Mouse (Mus musculus): ENCODE measurements at regions not wholly inside any gene's neighbourhood (a gene's known extent, or its start where the extent isn't known, plus 50 kb on each side); places are given as distances from the start of the nearest gene placed in this dataset.
"Not testable (repeated sequence)": the region's sequence is repeated elsewhere in the genome, so short reads cannot be mapped to it uniquely, and the experiment has no call there.

DNA sequence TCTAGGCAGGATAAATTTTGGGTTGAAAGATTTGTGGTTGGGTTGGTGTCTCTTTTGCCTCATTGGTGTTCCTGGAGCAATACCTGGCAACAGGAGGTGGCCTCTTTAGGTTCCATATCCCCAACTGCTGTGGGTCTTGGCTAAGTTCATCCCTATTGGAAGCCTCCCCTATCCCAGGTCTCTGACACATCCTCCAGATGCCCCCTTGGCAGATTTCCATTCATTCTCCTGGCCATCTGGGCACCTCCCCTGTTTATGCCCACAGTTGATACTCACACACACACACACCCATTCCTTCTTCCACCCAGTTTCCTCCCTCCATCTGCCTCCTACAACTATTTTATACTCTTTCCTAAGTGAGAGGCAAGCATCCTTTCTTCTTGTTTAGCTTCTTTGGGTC lies 984.9 kb upstream of the Gm12353 start:
- no peak for ATAC-seq
- H3K4me1 ChIP-seq (replicated peaks): no peaks in the 10 kb centered on the region

DNA sequence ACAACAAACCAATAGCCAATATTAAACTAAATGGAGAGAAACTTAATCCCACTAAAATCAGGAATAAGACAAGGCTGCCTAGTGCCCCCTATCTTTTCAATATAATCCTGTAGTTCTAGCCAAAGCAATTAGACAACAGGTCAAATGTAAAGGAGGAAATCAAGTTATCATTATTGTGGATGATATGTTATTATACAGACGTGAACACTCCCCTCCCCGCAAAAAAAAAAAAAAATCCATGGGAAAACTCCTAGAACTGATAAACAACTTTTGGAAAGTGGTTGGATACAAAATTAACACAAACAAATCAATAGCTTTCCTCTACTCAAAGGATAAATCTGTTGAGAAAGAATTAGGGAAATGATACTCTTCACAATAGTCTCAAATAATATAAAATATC lies 966.2 kb upstream of the Gm12353 start:
- Histone ChIP-seq H3K4me1 (replicated peaks) (no peaks in the 10 kb centered on the region), H3K4me3 (replicated peaks) (no peak overlapping the region), H3K27me3 (replicated peaks) (no peaks in the 10 kb centered on the region), H3K36me3 (no peaks in the 10 kb centered on the region), H3K9me3 (no peaks in the 10 kb centered on the region), H3K4me2 (replicated peaks) (no peak overlapping the region), H3K9ac (no peak overlapping the region), H3K27ac (no peak overlapping the region)
- WGBS: 88% methylated on average over 2 of the region's 2 CpGs
- no peak for ATAC-seq

More for the DNA sequence above, 984.9 kb upstream of the Gm12353 start:
- no peak overlapping the region for H3K4me2 ChIP-seq (replicated peaks)
- H3K36me3 ChIP-seq: no peaks in the 10 kb centered on the region
- no peak overlapping the region for H3K9ac ChIP-seq
- no peaks in the 10 kb centered on the region for H3K27me3 ChIP-seq (replicated peaks)
- H3K9me3 ChIP-seq: no peaks in the 10 kb centered on the region
- H3K4me3 ChIP-seq (replicated peaks): no peak overlapping the region
- H3K27ac ChIP-seq: no peak overlapping the region

DNA sequence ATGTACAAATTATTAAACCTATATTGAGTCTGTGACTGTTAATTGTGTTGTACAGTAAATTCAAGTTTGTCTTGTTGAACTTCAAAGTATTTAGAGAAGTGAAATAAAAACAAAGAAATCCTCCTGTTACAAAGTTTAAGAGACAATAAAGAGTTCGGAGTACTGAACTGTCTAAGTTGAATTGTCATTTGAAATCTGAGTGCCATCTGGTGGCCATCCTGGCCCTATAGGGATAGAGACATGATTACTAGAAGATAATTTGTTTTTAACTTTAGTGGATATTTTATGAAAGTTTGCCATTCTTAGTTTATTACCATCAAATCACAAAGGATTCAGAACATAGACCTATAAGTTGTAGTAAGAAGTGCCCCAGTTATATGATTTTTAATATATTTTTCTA lies 956.1 kb upstream of the Gm12353 start:
- no peaks in the 10 kb centered on the region for H3K36me3 ChIP-seq
- ATAC-seq: no peak
- WGBS: 23% methylated on average over 1 of the region's 1 CpGs

DNA sequence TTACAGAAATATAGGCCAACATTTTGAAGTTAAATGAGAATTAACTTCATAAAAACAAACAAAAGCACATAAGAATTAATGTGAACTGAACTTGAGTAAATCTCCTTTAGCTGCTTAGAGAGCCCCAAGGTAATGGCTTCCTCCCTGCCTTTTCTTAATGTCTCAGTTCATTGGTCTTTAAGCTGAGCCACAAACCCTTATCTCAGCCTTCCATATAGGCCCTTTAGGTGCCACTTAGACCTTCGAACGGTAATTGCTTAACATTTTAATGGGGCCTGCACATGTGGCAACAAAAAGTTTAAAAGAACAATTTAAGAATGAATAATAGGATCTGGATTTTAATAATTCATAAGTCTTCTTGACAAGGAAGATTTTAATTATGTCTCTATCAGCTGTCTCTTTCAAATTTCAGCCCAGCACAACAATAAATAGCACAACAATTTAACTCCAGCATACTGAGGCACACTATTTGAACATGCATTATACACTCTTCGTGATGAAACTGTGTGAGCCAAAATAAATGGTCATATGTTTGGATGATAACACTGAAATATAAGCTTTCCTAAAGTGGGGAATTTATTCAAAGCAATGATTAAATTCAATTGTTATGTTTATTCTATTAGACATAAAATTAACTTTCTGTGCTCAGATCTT lies 919.2 kb upstream of the Gm12353 start:
- no peak overlapping the region for H3K4me3 ChIP-seq (replicated peaks)
- WGBS: 69% methylated on average over 3 of the region's 3 CpGs
- no peak overlapping the region for H3K27ac ChIP-seq

More for the DNA sequence above, 956.1 kb upstream of the Gm12353 start:
- Histone ChIP-seq H3K27me3 (replicated peaks) (no peaks in the 10 kb centered on the region), H3K4me1 (replicated peaks) (no peaks in the 10 kb centered on the region), H3K9me3 (no peaks in the 10 kb centered on the region), H3K27ac (no peak overlapping the region), H3K9ac (no peak overlapping the region), H3K4me3 (replicated peaks) (no peak overlapping the region), H3K4me2 (replicated peaks) (no peak overlapping the region)

DNA sequence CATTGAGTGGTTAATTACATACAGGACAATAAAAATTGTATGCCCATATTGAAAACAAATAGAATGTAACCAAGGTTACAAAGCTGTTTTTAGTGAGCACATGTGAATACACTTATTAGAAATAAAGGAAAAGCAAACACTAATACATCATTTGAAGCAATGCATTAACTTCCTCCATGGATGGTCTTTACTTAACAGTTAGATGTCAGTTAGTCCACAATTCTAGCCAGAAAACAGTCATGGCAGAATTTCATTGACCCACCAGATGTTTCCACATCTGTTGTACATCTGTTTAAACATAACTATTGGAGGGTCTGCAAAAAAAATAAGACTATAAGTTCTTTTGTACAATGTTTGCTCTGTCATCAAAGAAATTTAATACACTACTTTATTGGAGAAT lies 911.2 kb upstream of the Gm12353 start:
- no peak overlapping the region for H3K27ac ChIP-seq
- H3K4me1 ChIP-seq (replicated peaks): no peaks in the 10 kb centered on the region
- no peaks in the 10 kb centered on the region for H3K9me3 ChIP-seq
- no peaks in the 10 kb centered on the region for H3K27me3 ChIP-seq (replicated peaks)
- no peak overlapping the region for H3K9ac ChIP-seq
- no peaks in the 10 kb centered on the region for H3K36me3 ChIP-seq
- H3K4me3 ChIP-seq (replicated peaks): no peak overlapping the region
- no peak for ATAC-seq
- no peak overlapping the region for H3K4me2 ChIP-seq (replicated peaks)

More for the DNA sequence above, 919.2 kb upstream of the Gm12353 start:
- Histone ChIP-seq H3K9ac (no peak overlapping the region), H3K27me3 (replicated peaks) (no peaks in the 10 kb centered on the region), H3K9me3 (no peaks in the 10 kb centered on the region), H3K4me2 (replicated peaks) (no peak overlapping the region), H3K36me3 (no peaks in the 10 kb centered on the region), H3K4me1 (replicated peaks) (no peaks in the 10 kb centered on the region)
- no peak for ATAC-seq

DNA sequence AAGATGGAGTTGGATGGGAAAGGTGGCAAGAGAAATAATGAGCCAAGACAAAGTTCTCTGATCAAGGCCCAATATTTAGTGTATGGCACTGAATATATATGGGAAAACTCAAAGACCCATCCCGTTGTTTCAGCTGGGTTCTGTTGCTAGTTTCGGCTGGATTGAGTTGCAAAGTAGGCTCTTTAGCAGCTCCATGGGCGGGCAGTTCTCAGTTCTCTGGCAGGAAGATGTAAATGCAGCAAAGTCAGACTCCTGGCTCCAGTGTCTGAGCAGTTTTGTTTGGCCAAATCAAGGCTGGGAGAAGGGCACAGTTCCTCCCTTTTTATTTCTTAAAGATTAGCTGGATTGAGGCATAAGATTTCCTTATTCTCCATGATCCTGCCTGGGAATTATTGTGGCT lies 909.0 kb upstream of the Gm12353 start:
- no peaks in the 10 kb centered on the region for H3K27me3 ChIP-seq (replicated peaks)
- no peak overlapping the region for H3K9ac ChIP-seq
- H3K4me2 ChIP-seq (replicated peaks): no peak overlapping the region
- WGBS: 57% methylated on average over 3 of the region's 3 CpGs
- H3K27ac ChIP-seq: no peak overlapping the region
- no peak for ATAC-seq
- no peaks in the 10 kb centered on the region for H3K36me3 ChIP-seq
- no peak overlapping the region for H3K4me3 ChIP-seq (replicated peaks)
- no peaks in the 10 kb centered on the region for H3K9me3 ChIP-seq
- no peaks in the 10 kb centered on the region for H3K4me1 ChIP-seq (replicated peaks)

DNA sequence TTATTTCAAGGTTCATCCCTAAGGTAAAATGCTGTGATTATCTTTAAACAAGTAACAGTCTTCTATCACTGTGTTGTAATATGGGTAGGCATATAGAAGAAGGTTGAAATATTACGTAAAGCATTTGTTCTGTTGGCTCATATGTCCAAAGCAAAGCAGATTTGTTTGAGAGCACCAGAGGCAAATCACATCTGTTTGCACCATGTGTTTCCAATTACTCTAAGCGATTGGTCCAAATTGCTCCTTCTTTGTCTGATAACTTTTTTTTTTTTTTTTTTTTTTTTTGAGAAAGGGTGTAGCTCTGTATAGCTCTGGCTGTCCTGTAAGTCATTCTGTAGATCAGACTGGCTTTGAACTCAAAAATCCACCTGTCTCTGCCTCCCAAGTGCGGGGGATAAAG lies 861.0 kb upstream of the Gm12353 start:
- Histone ChIP-seq H3K36me3 (no peaks in the 10 kb centered on the region), H3K4me3 (replicated peaks) (no peak overlapping the region), H3K27me3 (replicated peaks) (no peaks in the 10 kb centered on the region), H3K9ac (no peak overlapping the region), H3K9me3 (no peaks in the 10 kb centered on the region), H3K27ac (no peak overlapping the region), H3K4me2 (replicated peaks) (no peak overlapping the region), H3K4me1 (replicated peaks) (no peaks in the 10 kb centered on the region)
- ATAC-seq: no peak
- 85% methylated on average over 3 of the region's 3 CpGs for WGBS

DNA sequence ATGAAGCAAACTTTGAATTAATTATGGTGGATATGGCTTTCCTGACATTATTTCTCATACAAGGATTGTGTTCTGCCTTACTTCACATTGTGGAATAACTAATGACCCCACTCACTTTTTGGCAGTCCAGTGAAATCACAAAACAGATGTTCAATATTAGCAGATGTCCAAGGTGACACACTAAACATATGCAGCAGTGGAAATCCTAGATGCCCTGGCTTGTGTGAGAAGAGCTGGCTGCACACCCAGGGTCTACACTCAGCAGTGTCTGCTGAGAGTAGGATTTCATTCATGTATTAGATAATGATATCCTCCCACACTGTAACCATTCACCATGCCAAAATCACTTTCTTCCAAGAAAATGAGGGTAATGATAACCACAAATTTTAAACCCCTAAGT lies 816.9 kb upstream of the Gm12353 start:
- Histone ChIP-seq H3K4me1 (replicated peaks) (no peaks in the 10 kb centered on the region), H3K27me3 (replicated peaks) (no peaks in the 10 kb centered on the region), H3K27ac (no peak overlapping the region), H3K9ac (no peak overlapping the region), H3K4me3 (replicated peaks) (no peak overlapping the region), H3K36me3 (no peaks in the 10 kb centered on the region), H3K4me2 (replicated peaks) (no peak overlapping the region), H3K9me3 (no peaks in the 10 kb centered on the region)
- ATAC-seq: 0 out of 2 replicates have a peak, but pooled peaks have one; percentile 39

DNA sequence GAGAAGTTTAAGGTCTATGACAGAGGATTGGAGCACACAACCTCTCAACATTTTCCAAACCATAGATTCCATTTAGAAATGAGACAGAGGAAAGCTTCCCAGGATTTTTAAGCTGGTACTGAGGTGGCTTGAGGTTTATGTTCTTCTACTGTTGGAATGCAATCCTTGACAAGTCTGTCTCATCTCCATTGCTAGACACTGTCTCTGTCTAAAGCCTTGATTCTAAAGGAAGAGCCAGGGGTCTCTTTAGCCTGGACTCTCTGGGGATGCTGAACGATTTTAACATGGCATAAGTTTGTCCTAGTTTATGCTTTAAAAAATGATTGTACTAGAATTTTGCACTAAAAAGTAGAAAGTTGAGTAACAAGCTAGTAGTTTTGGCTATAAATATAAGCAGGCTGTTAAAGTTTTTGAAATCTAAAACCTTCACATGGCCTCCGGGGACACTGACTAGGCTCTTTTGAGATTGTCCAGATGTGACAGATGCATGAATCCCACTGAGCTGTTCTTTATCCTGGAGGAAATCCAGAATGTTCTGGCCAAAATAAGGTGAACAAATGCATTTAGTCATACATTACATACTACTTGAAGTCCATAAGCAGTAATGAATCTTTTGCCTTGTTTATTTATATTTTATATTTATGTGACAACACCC lies 809.4 kb upstream of the Gm12353 start:
- no peaks in the 10 kb centered on the region for H3K4me1 ChIP-seq (replicated peaks)
- H3K36me3 ChIP-seq: no peaks in the 10 kb centered on the region
- H3K27ac ChIP-seq: no peak overlapping the region
- WGBS: 37% methylated on average over 2 of the region's 2 CpGs
- no peak overlapping the region for H3K9ac ChIP-seq
- H3K4me3 ChIP-seq (replicated peaks): no peak overlapping the region
- no peaks in the 10 kb centered on the region for H3K27me3 ChIP-seq (replicated peaks)
- no peak overlapping the region for H3K4me2 ChIP-seq (replicated peaks)
- H3K9me3 ChIP-seq: no peaks in the 10 kb centered on the region
- peak; percentile 89 for ATAC-seq

DNA sequence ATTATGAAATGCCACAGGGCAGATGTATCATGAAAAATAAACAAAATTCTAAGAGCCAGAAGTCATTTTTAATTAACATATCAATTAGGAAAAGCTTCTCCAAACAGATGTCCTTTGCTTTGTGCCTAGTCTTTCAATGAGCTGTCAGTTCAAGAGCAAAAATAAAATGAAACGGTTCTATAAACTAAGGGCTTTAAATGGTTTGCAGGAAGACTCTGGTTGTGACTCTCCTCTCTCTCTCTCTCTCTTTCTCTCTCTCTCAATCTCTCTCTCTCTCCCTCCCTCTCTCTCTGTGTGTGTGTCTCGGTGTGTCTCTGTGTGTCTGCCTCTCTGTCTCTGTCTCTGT lies 808.9 kb upstream of the Gm12353 start:
- peak; percentile 67 for ATAC-seq
- Histone ChIP-seq H3K4me3 (replicated peaks) (no peak overlapping the region), H3K4me2 (replicated peaks) (no peak overlapping the region), H3K9ac (no peak overlapping the region), H3K36me3 (no peaks in the 10 kb centered on the region), H3K27me3 (replicated peaks) (no peaks in the 10 kb centered on the region), H3K4me1 (replicated peaks) (no peaks in the 10 kb centered on the region), H3K9me3 (no peaks in the 10 kb centered on the region), H3K27ac (no peak overlapping the region)
- WGBS: 37% methylated on average over 2 of the region's 2 CpGs

DNA sequence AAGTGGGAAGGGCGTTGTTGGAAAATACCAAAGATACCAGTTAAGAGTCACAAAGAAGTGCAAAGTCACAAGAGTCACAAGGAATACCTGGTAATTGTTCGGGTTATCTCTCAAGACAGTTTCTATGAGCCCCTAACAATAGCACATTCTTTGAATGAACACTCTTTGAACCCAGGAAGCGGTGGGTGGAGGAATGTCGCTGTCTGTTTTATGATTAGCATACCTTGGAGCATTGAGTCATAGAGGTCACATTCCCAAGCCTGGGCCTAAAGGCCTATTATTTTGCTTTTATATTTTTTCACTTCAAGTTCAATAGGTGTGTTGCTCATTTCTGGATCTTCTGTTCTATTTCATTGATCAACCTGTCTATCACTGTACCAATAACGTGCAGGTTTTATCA lies 802.1 kb upstream of the Gm12353 start:
- H3K36me3 ChIP-seq; H3K27me3 ChIP-seq (replicated peaks); H3K9ac ChIP-seq; H3K4me2 ChIP-seq (replicated peaks); H3K4me3 ChIP-seq (replicated peaks); H3K4me1 ChIP-seq (replicated peaks); H3K9me3 ChIP-seq; H3K27ac ChIP-seq; ATAC-seq: not testable (repeated sequence)
- 87% methylated on average over 5 of the region's 5 CpGs for WGBS

Data from intestine, embryonic 15.5 days (tissue).